Mouse (Mus musculus) liver, embryonic 14.5 days (tissue): ENCODE measurements around the gene Clpp. TPM values are rescaled to one million over a fixed set of nuclear protein-coding genes. Genes with fewer than 3 reads are reported as not detected.

Experiments used
- ATAC-seq: fragments of 200-750 bp; cut with Nextera tagmentation; 2 replicates; pipeline ENCODE4 v1.8.0; 2017; ENCODE audit warnings: moderate number of reproducible peaks, mild to moderate bottlenecking, moderate library complexity; ENCODE audit not compliant: insufficient read depth
- DNase-seq, 3 experiments: peaks; one replicate each; pipeline ENCODE4 v3.0.0-alpha.2; 2012 to 2013; ENCODE audit warnings: low read depth in 3 of 3, low spot score in 3 of 3
- H3K27ac ChIP-seq: fragments of 300-500 bp; sonication (generic); 2 replicates; pipeline ENCODE4 v1.5.1; 2014; ENCODE audit warnings: moderate library complexity, mild to moderate bottlenecking, control low read depth, inconsistent platforms
- H3K27me3 ChIP-seq: fragments of 300-500 bp; sonication (generic); 2 replicates; pipeline ENCODE4 v1.6.1; 2014; ENCODE audit warnings: mild to moderate bottlenecking, low read length, moderate library complexity; ENCODE audit not compliant: control insufficient read depth, insufficient read depth
- H3K36me3 ChIP-seq: fragments of 300-500 bp; sonication (generic); replicated peaks from 2 replicates; pipeline ENCODE4 v1.6.1; 2014; ENCODE audit warnings: low read depth; ENCODE audit not compliant: control insufficient read depth, insufficient read depth
- H3K4me1 ChIP-seq, 2 experiments: fragments of 200-500 bp in 1 of 2; fragments of 300-500 bp in 1 of 2; sonication (generic) in 1 of 2; replicated peaks; 2 replicates each; pipeline ENCODE4 v1.6.1; 2012 to 2014; ENCODE audit warnings: antibody characterized with exemption in 1 of 2, inconsistent platforms in 1 of 2, low read length in 1 of 2; ENCODE audit not compliant: control insufficient read depth in 2 of 2, insufficient read depth in 2 of 2
- H3K4me2 ChIP-seq: fragments of 300-500 bp; sonication (generic); 2 replicates; pipeline ENCODE4 v1.6.1; 2014; ENCODE audit warnings: low read depth, mild to moderate bottlenecking, control low read depth, moderate library complexity
- H3K4me3 ChIP-seq, 2 experiments: fragments of 200-500 bp in 1 of 2; fragments of 300-500 bp in 1 of 2; sonication (generic) in 1 of 2; 2 replicates each; pipeline ENCODE4 v1.5.1; 2012 to 2014; ENCODE audit warnings: low read depth in 2 of 2, low read length in 2 of 2, mild to moderate bottlenecking in 2 of 2, control low read depth in 1 of 2, inconsistent platforms in 1 of 2, moderate library complexity in 1 of 2; ENCODE audit not compliant: insufficient read depth in 1 of 2
- H3K9ac ChIP-seq: fragments of 300-500 bp; sonication (generic); replicated peaks from 2 replicates; pipeline ENCODE4 v1.6.1; 2014; ENCODE audit warnings: mild to moderate bottlenecking, control low read depth, moderate library complexity
- H3K9me3 ChIP-seq: fragments of 300-500 bp; sonication (generic); 2 replicates; pipeline ENCODE4 v1.6.1; 2016; ENCODE audit warnings: low read length, mixed read lengths; ENCODE audit not compliant: control insufficient read depth
- CTCF ChIP-seq: IDR thresholded peaks from 2 replicates; pipeline ENCODE4 v1.5.1; 2016; ENCODE audit warnings: antibody characterized with exemption, low read depth, control low read depth
- EP300 ChIP-seq: IDR thresholded peaks from 2 replicates; pipeline ENCODE4 v1.6.1; 2016; ENCODE audit warnings: antibody characterized with exemption, low read depth
- WGBS: fragments of 180-500 bp; shearing (Covaris S2); extraction: QIAGEN DNeasy Blood & Tissue Kit; methylation state at CpG from one replicate; pipeline ENCODE4 v1.1.7; 2014; ENCODE audit not compliant: insufficient replicate concordance; 5-methylcytosine and 5-hydroxymethylcytosine counted together
- polyA plus RNA-seq, 2 experiments: library from polyadenylated mRNA; depleted of rRNA in 1 of 2; stranded (reverse) in 1 of 2; unstranded in 1 of 2; fragments of >200 nt; fragmentation: Nextera tagmentation in 1 of 2; extraction: Ambion mirVana in 1 of 2; gene quantifications; 2 replicates each; pipeline versions ENCODE4 v1.2.1 to v1.2.3; 2012 to 2014

Gene Clpp
- polyA plus RNA-seq, 2 experiments, result 63.9 to 79.3 TPM

DNA sequence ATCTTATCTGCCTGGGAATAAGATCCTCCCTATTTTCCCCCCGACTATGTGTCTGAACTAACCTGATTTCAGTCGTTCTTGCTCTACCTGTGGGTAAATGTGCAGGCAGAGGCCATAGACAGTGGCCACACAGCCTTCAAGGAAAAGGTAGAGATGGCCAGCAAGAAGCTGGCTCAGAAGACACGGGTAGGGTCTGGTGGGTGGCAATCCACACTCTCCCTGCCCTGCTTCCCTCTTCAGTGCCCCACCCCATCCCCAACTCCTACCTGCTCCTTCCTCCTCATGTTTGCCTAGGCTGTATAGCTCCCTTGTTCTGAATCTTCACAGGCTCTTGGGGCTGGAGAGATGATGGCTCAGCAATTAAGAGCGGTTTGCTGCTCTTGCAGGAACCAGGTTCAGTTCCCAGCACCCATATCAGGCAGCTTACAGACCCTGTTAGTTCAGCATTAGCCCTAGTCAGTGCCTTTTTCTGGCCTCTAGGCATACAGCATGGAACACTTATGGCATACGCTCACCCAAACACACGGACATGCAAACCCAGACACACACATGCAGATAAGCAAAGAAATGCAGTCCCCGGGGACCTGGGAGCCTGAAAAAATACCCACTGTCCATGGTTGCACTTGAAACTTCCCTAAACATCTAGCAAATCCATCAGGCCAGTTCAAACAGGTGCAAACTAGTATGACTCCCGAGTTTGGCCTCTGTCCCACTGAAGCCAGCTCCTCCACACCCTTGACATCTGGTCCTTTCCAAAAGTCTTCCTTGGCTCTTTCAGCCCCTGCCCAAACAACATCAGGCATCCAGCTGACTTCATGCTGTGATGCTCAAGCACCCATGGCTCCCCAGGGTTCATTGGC is 13.3 kb upstream of the Clpp start:
- Histone ChIP-seq H3K4me2 (no peak overlapping the region), H3K9ac (no peak overlapping the region), H3K27ac (no peak overlapping the region), H3K36me3 (no peaks in the 10 kb centered on the region), H3K4me1 (peaks cover 0 to 2% of the 10 kb centered on the region in 2 experiments; a peak in 2 of 4 replicates), H3K27me3 (no peaks in the 10 kb centered on the region), H3K4me3 (no peak overlapping the region), H3K9me3 (no peaks in the 10 kb centered on the region)
- TF ChIP-seq CTCF, result no peak
- no peak for TF ChIP-seq EP300
- WGBS, result 52% methylated on average over 8 of the region's 8 CpGs
- DNase-seq, result no peak
- ATAC-seq, result no peak

- Histone ChIP-seq H3K36me3 (no peaks in the 10 kb centered on the region), H3K27me3 (no peaks in the 10 kb centered on the region), H3K9ac (no peak overlapping the region), H3K4me2 (no peak overlapping the region), H3K4me3 (no peak overlapping the region), H3K27ac (no peak overlapping the region), H3K4me1 (peaks cover 0 to under 1% of the 10 kb centered on the region in 2 experiments; a peak in 2 of 4 replicates), H3K9me3 (no peaks in the 10 kb centered on the region)
- TF ChIP-seq EP300 (no peak), CTCF (no peak)
- WGBS, result 27% methylated on average over 8 of the region's 8 CpGs
- DNase-seq, result no peak
- ATAC-seq, result no peak
These were observed 10.6 kb upstream of the Clpp start for GRCm38 (mm10) chr17:56979524-56979923.

GRCm38 (mm10) chr17:56981049-56981448 is 9.1 kb upstream of the Clpp start:
- WGBS, result 54% methylated on average over 7 of the region's 7 CpGs
- ATAC-seq (no peak), DNase-seq (no peak)
- Histone ChIP-seq H3K4me2 (no peak overlapping the region), H3K27ac (no peak overlapping the region), H3K36me3 (no peaks in the 10 kb centered on the region), H3K9ac (no peak overlapping the region), H3K27me3 (no peaks in the 10 kb centered on the region), H3K4me1 (no peaks in the 10 kb centered on the region), H3K9me3 (no peaks in the 10 kb centered on the region), H3K4me3 (no peak overlapping the region)
- TF ChIP-seq EP300, result no peak
- no peak for TF ChIP-seq CTCF

DNA sequence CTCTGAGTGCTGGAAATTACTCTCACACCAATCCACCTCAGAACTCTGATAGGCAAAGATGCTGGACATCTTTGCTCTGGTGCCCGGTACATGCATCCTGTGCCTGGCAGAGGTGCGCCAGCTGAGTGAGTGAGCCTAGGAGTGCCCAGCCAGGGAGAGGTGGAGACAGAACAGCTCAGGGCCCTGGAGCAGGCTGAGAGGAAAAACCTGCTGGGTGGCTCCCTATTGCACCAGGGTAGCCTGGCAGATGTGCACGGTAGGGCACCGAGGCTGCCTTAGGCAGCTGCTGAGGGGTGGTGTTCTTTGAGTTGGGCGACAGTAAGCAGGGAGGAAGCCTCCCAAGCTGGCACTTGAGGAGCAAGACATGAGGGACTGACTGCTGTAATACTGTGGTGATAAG is 8.1 kb upstream of the Clpp start, which contains the start of gene Acer1:
Gene Acer1, minus strand, starts transcription at position 114 of the 400 bp plus-strand sequence.
- DNase-seq (no peak), ATAC-seq (no peak)
- Histone ChIP-seq H3K9me3 (no peaks in the 10 kb centered on the region), H3K4me1 (no peaks in the 10 kb centered on the region), H3K4me2 (no peak within 1 kb of the TSS), H3K36me3 (no peaks in the 10 kb centered on the region), H3K27me3 (no peaks in the 10 kb centered on the region), H3K27ac (no peak within 1 kb of the TSS), H3K4me3 (no peak within 1 kb of the TSS), H3K9ac (no peak within 1 kb of the TSS)
- no peak for TF ChIP-seq EP300
- TF ChIP-seq CTCF, result no peak
- WGBS, result 68% methylated on average over 5 of the region's 5 CpGs

DNA sequence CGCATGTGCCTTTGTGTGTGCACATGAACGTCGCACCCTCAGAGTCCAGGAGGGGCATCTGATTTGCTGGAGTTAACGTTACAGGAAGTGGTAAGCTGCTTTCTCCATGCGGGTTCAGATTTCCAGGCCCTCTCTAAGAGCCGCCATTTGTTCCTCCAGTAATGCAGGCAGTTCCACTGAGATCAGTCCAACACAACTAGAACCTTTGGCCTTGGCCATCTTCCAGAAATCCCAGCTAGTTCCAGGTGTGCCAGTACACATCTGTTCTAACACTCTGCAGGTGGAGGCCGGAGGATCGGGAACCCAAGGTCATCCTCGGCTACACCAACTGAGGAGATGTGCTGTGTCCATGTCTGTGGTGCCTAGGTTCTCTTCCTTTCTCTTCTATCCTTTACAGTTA is 5.2 kb upstream of the Clpp start:
- DNase-seq, result no peak
- TF ChIP-seq CTCF, result no peak
- no peak for TF ChIP-seq EP300

More for the DNA sequence above, 5.2 kb upstream of the Clpp start:
- Histone ChIP-seq H3K4me1 (0 out of 4 replicates have a peak, but pooled peaks cover 0 to 2% of the 10 kb centered on the region in 2 experiments), H3K9ac (no peak overlapping the region), H3K36me3 (no peaks in the 10 kb centered on the region), H3K4me2 (no peak overlapping the region), H3K27ac (no peak overlapping the region), H3K9me3 (no peaks in the 10 kb centered on the region), H3K27me3 (no peaks in the 10 kb centered on the region), H3K4me3 (no peak overlapping the region)
- WGBS, result 56% methylated on average over 9 of the region's 9 CpGs
- no peak for ATAC-seq
